Mouse (Mus musculus) heart, embryonic 14.5 days (tissue): ENCODE measurements around the gene Fgd5. TPM values are rescaled to one million over a fixed set of nuclear protein-coding genes. Genes with fewer than 3 reads are reported as not detected.
A peak's percentile ranks its signal among the peaks of the same experiment; 100 is the strongest.

ENCODE experiments used
- ATAC-seq: fragments of 200-750 bp; cut with Nextera tagmentation; 2 replicates; pipeline ENCODE4 v1.8.0; 2017; ENCODE audit warnings: low read depth, moderate TSS enrichment; ENCODE audit not compliant: insufficient number of reproducible peaks, insufficient read depth, low FRiP score
- H3K27ac ChIP-seq, 2 experiments: fragments of 200-500 bp in 1 of 2; fragments of 300-500 bp in 1 of 2; sonication (generic) in 1 of 2; replicated peaks in 1 of 2; 2 replicates each; pipeline ENCODE4 v1.5.1; 2012 to 2014; ENCODE audit warnings: low read depth in 2 of 2, low read length in 2 of 2, control low read depth in 1 of 2, mild to moderate bottlenecking in 1 of 2, mixed read lengths in 1 of 2; ENCODE audit not compliant: control insufficient read depth in 1 of 2, insufficient read depth in 1 of 2
- H3K27me3 ChIP-seq: fragments of 300-500 bp; sonication (generic); 2 replicates; pipeline ENCODE4 v1.6.1; 2014; ENCODE audit warnings: mild to moderate bottlenecking, low read length, control low read depth; ENCODE audit not compliant: control insufficient read depth, insufficient read depth
- H3K36me3 ChIP-seq: fragments of 300-500 bp; sonication (generic); 2 replicates; pipeline ENCODE4 v1.6.1; 2014; ENCODE audit warnings: mild to moderate bottlenecking, control low read depth, low read length, mixed read lengths; ENCODE audit not compliant: control insufficient read depth, insufficient read depth
- H3K4me1 ChIP-seq, 2 experiments: fragments of 200-500 bp in 1 of 2; fragments of 300-500 bp in 1 of 2; sonication (generic) in 1 of 2; 2 replicates each; pipeline ENCODE4 v1.6.1; 2012 to 2014; ENCODE audit warnings: low read length in 2 of 2, control low read depth in 1 of 2, mixed read lengths in 1 of 2; ENCODE audit not compliant: control insufficient read depth in 2 of 2, insufficient read depth in 2 of 2
- H3K4me2 ChIP-seq: fragments of 300-500 bp; sonication (generic); 2 replicates; pipeline ENCODE4 v1.6.1; 2014; ENCODE audit warnings: mild to moderate bottlenecking, low read length
- H3K4me3 ChIP-seq, 2 experiments: fragments of 200-500 bp in 1 of 2; fragments of 300-500 bp in 1 of 2; sonication (generic) in 1 of 2; 2 replicates each; pipeline ENCODE4 v1.5.1; 2012 to 2014; ENCODE audit warnings: low read length in 2 of 2, mild to moderate bottlenecking in 2 of 2, control low read depth in 1 of 2, low read depth in 1 of 2, moderate library complexity in 1 of 2; ENCODE audit not compliant: control insufficient read depth in 1 of 2, insufficient read depth in 1 of 2
- H3K9ac ChIP-seq: fragments of 300-500 bp; sonication (generic); 2 replicates; pipeline ENCODE4 v1.6.1; 2014; ENCODE audit warnings: mild to moderate bottlenecking, low read length
- H3K9me3 ChIP-seq: fragments of 300-500 bp; sonication (generic); 2 replicates; pipeline ENCODE4 v1.6.1; 2016; ENCODE audit warnings: low read length, control low read depth; ENCODE audit not compliant: control insufficient read depth
- WGBS: fragments of 180-500 bp; shearing (Covaris S2); extraction: QIAGEN DNeasy Blood & Tissue Kit; methylation state at CpG from one replicate; pipeline ENCODE4 v1.1.7; 2014; 5-methylcytosine and 5-hydroxymethylcytosine counted together
- polyA plus RNA-seq: library from polyadenylated mRNA; unstranded; fragments of >200 nt; fragmentation: Nextera tagmentation; extraction: Ambion mirVana; gene quantifications from 2 replicates; pipeline ENCODE4 v1.2.1, GENCODE M21; 2014

Gene Fgd5
- polyA plus RNA-seq, 1 experiment from 2014 or later: 12.2 TPM

DNA sequence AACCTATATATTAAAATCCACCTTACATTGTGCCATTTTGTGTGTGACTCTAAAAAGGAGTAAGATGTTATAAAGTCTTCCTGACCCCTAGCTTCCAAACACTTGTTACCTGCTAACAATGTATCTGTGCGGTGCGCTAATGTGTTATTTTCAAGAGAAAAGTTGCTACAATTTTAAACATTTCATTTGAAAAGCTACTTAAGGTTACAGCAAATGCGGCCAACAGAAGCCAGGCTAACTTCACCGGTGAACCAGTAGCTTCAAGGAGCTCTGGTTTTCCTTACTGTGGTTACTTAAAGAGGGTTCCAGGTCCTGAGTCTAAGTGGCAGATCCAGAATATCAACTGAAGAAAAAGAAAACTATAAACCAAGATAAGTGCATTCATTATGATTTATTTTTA is 111.3 kb downstream of the Fgd5 start:
- WGBS: 91% methylated on average over 4 of the region's 4 CpGs
- no peaks in the 10 kb centered on the region for H3K36me3 ChIP-seq
- H3K27me3 ChIP-seq: no peaks in the 10 kb centered on the region
- no peak overlapping the region for H3K4me3 ChIP-seq
- peak overlapping the region; percentile 88 for H3K4me2 ChIP-seq
- H3K9ac ChIP-seq: peak overlapping the region; percentile 99
- H3K4me1 ChIP-seq: peaks cover 3 to 23% of the 10 kb centered on the region in 2 experiments
- H3K9me3 ChIP-seq: no peaks in the 10 kb centered on the region
- no peak overlapping the region; a peak in 1 of 4 replicates for H3K27ac ChIP-seq
- ATAC-seq: no peak

GRCm38 (mm10) chr6:92090497-92090896 is 111.8 kb downstream of the Fgd5 start:
- Histone ChIP-seq H3K4me2 (peak overlapping the region; percentile 88), H3K27me3 (no peaks in the 10 kb centered on the region), H3K9me3 (no peaks in the 10 kb centered on the region), H3K9ac (peak overlapping the region; percentile 99), H3K27ac (peak overlapping the region; percentile 71 to 99), H3K4me1 (peaks cover 3 to 26% of the 10 kb centered on the region in 2 experiments), H3K36me3 (no peaks in the 10 kb centered on the region), H3K4me3 (peak overlapping the region; percentile 91)
- whole genome bisulfite sequencing: under 1% methylated on average over 4 of the region's 4 CpGs
- no peak for ATAC-seq

DNA sequence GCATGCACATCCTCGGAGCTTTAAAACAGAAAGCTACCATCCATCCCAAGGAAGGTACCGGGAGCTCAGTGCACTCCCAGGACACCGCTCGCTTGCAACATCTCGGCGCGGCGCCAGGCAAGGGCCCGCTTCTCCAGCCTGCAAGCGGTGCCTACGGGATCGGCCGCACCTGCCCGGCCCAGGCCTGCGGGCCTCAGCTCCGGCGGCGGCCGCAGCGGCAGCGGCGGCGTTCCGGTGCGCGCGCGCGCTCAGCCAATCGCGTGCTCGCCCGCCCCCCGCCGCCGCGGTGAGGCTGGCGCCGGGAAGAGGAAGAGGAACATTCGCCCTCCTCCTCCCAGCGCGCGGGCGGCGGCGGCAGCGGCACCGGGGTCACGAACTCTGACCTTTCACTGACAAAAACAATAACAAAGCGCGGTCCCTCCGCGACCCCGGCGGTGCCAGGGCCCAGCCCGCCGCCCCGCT is 112.5 kb downstream of the Fgd5 start, which contains the start of gene Nr2c2:
Gene Nr2c2 (plus strand): TSS at position 261 of the 462 bp plus-strand sequence.
- H3K9me3 ChIP-seq: no peaks in the 10 kb centered on the region
- peaks cover 3 to 26% of the 10 kb centered on the region in 2 experiments for H3K4me1 ChIP-seq
- H3K4me2 ChIP-seq: peak within 1 kb of the TSS; percentile 88
- H3K36me3 ChIP-seq: no peaks in the 10 kb centered on the region
- under 1% methylated on average over 54 of the region's 58 CpGs for WGBS
- peak; percentile 47 for ATAC-seq
- no peaks in the 10 kb centered on the region for H3K27me3 ChIP-seq
- peak within 1 kb of the TSS; percentile 99 for H3K9ac ChIP-seq
- H3K27ac ChIP-seq: peak within 1 kb of the TSS; percentile 96 to 99
- H3K4me3 ChIP-seq: peak within 1 kb of the TSS; percentile 91

DNA sequence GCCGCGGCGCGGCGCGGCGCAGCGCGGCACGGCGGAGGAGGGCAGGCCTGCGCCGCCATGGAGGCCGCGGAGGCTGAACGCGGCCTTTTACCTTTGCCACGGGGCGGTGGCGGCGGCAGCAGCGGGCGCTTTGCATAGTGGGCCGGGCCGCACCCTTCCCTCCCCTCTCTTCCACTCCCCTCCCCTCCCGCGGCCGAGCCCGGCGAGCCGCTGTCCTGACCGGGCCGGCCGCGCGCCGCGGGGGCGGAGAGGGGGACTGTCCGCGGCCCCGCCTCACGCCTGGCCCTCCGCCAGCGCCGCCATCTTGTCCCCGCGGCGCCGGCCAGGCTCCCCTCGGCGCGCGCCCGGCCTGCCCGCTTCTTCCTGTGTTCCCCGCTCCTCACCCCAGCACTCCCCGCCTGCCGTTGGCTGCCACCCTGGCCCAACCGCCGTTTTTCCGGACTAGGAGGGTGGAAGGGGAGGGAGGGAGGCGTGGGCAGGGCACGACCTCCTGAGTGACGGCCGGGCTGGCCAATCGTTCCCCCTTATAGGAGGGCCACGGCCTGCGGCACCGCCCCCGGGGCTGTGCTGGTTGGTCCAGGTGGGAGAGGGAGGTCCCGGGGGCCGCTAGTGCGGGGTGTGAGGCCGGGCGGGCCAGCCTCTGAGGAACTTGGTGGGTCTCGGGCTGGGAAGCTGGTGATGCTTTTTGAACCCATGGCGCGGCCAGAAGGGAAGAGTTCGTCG is 113.2 kb downstream of the Fgd5 start:
- H3K27ac ChIP-seq: peak overlapping the region; percentile 96 to 99
- no peaks in the 10 kb centered on the region for H3K9me3 ChIP-seq
- H3K4me3 ChIP-seq: peak overlapping the region; percentile 91
- H3K4me2 ChIP-seq: peak overlapping the region; percentile 88
- peak; percentile 99 for ATAC-seq
- H3K36me3 ChIP-seq: no peaks in the 10 kb centered on the region
- H3K4me1 ChIP-seq: peaks cover 3 to 26% of the 10 kb centered on the region in 2 experiments
- H3K27me3 ChIP-seq: no peaks in the 10 kb centered on the region
- peak overlapping the region; percentile 99 for H3K9ac ChIP-seq
- under 1% methylated on average over 62 of the region's 81 CpGs for WGBS

GRCm38 (mm10) chr6:92092737-92093136 is 114.1 kb downstream of the Fgd5 start:
- Histone ChIP-seq H3K27ac (peak overlapping the region; percentile 67 to 99), H3K4me1 (peaks cover 3 to 26% of the 10 kb centered on the region in 2 experiments), H3K4me2 (peak overlapping the region; percentile 88), H3K4me3 (peak overlapping the region; percentile 91), H3K36me3 (no peaks in the 10 kb centered on the region), H3K27me3 (no peaks in the 10 kb centered on the region), H3K9ac (peak overlapping the region; percentile 99), H3K9me3 (no peaks in the 10 kb centered on the region)
- 47% methylated on average over 3 of the region's 3 CpGs for WGBS
- no peak for ATAC-seq

DNA sequence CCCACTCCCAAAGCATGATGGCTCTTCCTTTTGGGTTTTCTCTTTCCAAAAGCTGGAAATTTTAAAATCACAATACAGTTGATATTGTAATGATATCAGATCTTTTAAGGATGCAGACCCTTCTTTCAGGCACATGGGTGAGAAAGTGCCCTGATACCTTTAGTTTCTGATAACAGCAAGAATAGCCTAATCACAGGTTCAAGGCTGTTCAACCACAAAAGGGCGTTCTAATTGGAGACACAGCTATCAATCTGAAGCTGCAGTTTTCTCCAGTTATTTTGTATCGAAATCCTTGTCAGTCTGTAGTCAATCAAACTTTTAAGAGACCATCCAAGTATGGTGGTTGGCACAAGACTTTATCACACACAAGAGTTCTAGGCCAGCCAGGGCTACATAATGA is 115.2 kb downstream of the Fgd5 start:
- no peak overlapping the region for H3K4me2 ChIP-seq
- no peaks in the 10 kb centered on the region for H3K27me3 ChIP-seq
- H3K9me3 ChIP-seq: no peaks in the 10 kb centered on the region
- WGBS: 84% methylated on average over 2 of the region's 2 CpGs
- no peak overlapping the region for H3K9ac ChIP-seq
- no peak overlapping the region for H3K4me3 ChIP-seq
- no peak for ATAC-seq
- H3K27ac ChIP-seq: no peak overlapping the region
- peaks cover 3 to 26% of the 10 kb centered on the region in 2 experiments for H3K4me1 ChIP-seq
- H3K36me3 ChIP-seq: no peaks in the 10 kb centered on the region

GRCm38 (mm10) chr6:92100679-92101360 is 122.1 kb downstream of the Fgd5 start:
- 63% methylated on average over 2 of the region's 2 CpGs for WGBS
- H3K4me3 ChIP-seq: no peak overlapping the region
- no peak overlapping the region for H3K27ac ChIP-seq
- no peak overlapping the region for H3K4me2 ChIP-seq
- H3K9me3 ChIP-seq: no peaks in the 10 kb centered on the region
- peaks cover 3% of the 10 kb centered on the region; the same call in 1 of the 2 replicates for H3K36me3 ChIP-seq
- peaks cover 0 to 10% of the 10 kb centered on the region in 2 experiments; a peak in 1 of 4 replicates for H3K4me1 ChIP-seq
- no peaks in the 10 kb centered on the region for H3K27me3 ChIP-seq
- no peak for ATAC-seq
- no peak overlapping the region for H3K9ac ChIP-seq
